Mouse (Mus musculus) cerebellum, adult (tissue): ENCODE measurements around the gene Ifi27.
A peak's percentile ranks its signal among the peaks of the same experiment; 100 is the strongest.
"Not testable (repeated sequence)": the region's sequence is repeated elsewhere in the genome, so short reads cannot be mapped to it uniquely, and the experiment has no call there.

Experiments
- ATAC-seq: cut with Nextera tagmentation; 2 replicates; pipeline ENCODE4 v1.9.2; 2017; ENCODE audit warnings: mild to moderate bottlenecking, moderate library complexity, mixed read lengths; ENCODE audit not compliant: insufficient number of reproducible peaks, low FRiP score, low TSS enrichment

Gene Ifi27

GRCm38 (mm10) chr12:103433986-103434731 lies at the start of gene Ifi27:
Gene Ifi27 (plus strand): TSS chr12:103434211.
- no peak for ATAC-seq

DNA sequence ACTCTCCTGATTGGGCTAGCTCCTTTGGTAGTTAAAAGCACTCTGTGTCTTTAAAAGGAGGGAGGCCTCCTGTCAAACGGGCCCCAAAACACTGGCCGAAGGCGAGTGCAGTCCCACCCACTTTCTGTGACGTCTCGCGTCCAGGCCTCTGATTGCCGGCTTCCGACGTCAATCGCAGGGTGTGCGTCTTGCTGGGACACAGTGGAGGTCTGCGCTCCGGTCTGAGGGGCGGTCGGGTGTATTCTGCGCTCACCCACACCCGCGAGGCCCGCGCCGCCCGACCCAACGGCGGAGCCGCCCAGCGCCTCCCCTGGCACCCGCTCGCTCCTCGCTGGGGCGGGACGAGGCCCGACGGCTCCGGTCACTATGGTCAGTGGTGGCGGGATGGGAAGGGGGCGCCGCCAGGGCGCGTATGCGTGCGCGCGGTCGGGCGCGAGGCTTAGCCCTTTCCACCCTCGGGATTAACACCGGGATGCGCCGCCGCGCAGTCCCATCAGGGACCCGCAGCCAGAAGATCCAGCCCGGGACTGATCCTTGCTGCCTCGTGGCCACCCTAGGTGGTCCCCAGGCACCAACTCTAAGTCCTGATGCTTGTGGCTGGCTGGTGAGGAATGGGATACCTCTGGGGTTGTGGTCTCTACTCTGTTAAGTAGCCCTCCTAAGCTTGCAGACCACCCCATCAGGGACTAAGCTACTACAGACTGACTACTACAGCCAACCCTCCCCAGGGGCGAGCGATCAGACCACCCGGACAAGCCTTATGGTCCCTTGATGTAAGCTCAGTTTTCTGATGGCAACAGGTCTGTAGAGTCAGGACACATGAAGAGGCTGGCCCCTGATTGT lies 45.3 kb upstream of the Ifi27 start, which contains the start of gene Otub2:
Gene Otub2 (plus strand): TSS at position 178 of the 843 bp plus-strand sequence.
- peak; percentile 96 for ATAC-seq

GRCm38 (mm10) chr12:103389348-103389727 lies 44.7 kb upstream of the Ifi27 start:
- no peak for ATAC-seq

GRCm38 (mm10) chr12:103389982-103390381 lies 44.0 kb upstream of the Ifi27 start:
- no peak for ATAC-seq

DNA sequence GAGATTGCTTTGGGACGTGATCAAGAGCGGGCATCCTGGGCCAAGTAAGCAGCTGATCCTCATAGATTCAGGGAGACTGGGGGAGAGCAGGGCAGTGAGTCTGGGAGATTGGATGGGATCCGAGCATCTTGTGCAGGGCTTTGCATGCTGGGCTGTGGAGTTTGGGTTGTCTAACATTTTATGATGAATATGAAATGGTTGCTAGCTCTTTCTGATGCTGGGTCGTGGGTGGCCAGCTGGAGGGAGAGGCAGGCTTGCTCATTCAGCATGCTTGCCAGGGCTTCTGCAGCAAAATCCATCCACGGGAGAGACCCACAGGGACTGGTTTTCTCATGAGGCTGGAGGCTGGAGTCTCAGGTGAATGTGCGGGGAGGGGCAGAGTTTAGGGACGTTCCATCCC lies 42.9 kb upstream of the Ifi27 start:
- no peak for ATAC-seq

DNA sequence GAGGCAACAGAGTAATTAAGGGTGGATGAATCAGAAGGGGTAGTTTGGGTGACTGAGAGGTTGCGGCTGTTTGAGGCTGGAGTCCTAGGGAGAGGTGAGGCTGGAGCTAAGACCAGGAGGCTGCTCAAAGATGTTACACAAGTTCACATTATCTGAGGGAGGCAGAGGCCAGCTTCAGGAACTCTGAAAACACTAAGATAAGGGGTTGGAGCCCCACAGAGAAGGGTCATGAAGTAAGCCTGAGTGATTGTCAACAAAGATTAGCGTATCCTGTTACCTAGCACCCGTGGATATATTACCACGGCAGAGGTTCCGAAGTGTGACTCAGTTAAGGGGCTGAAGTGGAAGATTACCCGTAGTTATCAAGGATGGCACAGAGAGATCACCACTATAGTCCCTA lies 40.5 kb upstream of the Ifi27 start:
- ATAC-seq: no peak

DNA sequence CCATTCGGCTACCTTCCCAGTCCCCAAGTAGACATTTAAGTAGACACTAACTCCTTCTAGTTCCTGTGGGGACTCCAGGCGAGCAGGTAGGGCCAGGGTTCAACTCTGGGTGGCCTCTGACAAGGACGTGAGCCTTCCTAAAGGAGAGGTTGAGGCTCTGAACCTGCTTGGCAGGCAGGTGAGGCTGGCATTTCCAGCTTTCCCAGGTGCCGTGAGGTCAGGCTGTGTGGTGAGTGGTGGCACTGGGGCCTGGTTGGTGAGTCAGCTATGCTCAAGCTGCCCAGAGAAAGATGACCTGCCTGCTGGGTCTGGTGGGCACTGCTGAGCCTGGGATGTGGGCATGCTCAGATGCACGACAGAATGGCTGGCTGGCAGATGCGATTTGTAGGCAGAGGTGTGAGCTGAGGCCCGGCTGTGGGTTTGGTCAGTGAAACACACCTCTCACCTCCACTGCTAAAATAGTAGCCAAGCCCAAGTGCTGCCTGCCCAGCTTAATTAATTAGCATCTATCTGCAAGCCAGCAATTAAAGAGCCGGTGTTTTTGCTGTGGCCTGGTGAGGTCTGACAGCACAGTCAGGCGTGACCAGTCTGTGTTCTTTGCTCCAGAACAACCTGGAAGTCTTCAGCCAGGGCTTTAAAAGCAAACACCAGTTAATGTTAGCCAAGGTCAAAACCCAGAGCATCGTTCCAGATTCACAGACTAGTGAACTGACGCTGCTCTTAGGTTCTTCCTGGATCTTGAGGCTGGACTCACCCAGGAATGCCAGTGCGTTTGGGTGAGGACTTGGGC lies 38.3 kb upstream of the Ifi27 start:
- no peak for ATAC-seq

DNA sequence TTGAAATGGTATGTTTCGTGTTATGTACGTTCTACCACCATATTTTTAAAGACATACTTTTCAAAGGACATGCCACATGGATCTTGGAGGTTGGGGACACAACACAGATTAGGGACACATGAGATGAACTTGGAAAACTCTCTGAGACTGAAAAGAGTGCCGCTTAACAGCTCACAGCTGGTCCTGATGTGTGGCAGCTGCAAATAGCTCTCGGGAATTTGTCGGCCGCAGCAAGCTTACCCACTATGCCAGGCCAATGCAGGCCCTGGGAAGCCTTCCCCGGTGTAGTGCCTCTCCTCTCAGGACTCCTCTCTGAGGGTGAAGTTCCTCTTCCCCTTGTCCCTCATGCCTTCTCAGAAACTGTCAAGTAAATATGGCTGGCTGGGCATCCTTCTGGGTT lies 37.3 kb upstream of the Ifi27 start:
- no peak for ATAC-seq

- no peak for ATAC-seq
These were observed 29.9 kb upstream of the Ifi27 start for GRCm38 (mm10) chr12:103404131-103404530.

- ATAC-seq: no peak
These were observed 26.3 kb upstream of the Ifi27 start, which contains the start of gene 9330161L09Rik for GRCm38 (mm10) chr12:103407720-103408119. Gene 9330161L09Rik (minus strand): TSS chr12:103407820.

GRCm38 (mm10) chr12:103408144-103408543 lies 25.9 kb upstream of the Ifi27 start:
- 0 out of 2 replicates have a peak, but pooled peaks have one; percentile 45 for ATAC-seq

DNA sequence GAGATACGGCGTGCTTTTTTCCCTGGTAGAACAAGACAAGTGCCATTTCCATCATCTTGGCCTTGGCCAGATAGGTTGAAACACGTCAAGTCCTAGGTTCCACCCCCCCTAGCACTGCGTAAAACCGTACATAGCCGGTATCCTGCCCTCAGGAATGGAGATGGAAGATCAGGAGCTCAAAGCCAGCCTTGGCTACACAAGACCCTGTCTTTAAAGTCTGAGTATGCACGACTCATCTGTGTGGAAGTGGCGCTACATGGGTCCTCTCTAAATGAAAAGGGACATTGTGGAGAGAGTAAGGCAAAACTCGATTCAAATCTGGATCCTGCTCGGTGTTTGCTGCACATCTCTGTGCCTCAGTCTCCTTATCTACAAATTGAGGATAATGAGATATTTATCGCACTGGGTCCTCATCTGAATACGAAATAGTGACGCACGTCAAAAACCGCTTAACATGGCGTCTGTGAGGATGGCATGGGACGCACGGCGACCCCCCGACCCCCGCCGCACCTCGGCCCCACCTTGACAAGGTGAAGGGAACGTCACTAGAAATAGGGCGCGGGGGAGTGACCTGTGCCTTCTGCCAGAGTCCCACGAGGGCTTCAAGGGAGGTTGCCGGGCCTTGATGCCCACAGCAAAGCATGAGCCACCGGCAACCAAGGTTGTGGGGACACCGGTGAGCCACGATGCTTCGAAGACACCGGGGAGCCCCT lies 8.8 kb upstream of the Ifi27 start:
- ATAC-seq: no peak

GRCm38 (mm10) chr12:103425729-103426470 lies 8.1 kb upstream of the Ifi27 start, which contains the start of gene Ddx24:
Gene Ddx24 (minus strand): TSS chr12:103425830.
- ATAC-seq: peak; percentile 99

GRCm38 (mm10) chr12:103426710-103427109 lies 7.3 kb upstream of the Ifi27 start:
- ATAC-seq: no peak

DNA sequence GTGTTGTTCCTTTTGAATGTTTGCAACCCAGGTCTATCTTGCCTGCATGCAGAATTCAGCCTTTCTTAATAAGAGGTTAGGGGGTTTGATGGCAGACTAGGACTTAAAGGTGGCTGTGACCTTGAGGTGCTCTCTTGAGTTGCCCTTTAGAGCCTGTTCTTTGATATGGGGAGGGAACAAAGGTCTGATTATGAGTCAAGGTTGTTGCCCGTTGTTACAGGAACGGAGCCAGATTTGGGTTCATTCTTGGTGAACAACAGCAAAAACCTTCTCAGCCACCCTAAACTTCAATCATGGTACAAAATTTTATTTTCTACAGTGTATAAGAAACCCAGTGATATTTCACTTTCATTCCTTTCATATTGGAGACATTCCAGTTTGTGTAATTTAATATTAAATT lies 581 bp upstream of the Ifi27 start:
- ATAC-seq: no peak

DNA sequence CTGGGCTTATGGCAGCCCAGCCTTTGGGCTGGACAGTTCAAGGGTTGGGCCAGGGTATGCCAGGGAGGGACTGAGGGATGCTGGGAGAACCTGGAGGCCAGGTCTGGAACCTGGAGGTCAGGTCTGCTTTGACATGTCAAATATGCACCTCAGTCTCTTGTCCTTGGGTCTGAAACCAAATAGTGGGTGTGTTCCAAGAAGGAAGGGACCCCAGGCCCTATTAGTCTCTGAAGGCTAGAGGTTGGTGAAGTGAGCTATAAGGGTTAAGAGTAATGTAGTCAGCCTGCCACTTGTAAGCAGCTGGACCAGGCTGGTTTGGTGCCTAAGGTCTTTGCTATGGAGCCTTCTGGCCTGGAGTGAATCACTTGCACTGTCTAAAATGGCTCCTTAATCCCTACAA lies 850 bp downstream of the Ifi27 start:
- ATAC-seq: no peak

- no peak for ATAC-seq
These were observed 3.6 kb downstream of the Ifi27 start for GRCm38 (mm10) chr12:103437601-103438000.

- ATAC-seq: no peak
These were observed 9.5 kb downstream of the Ifi27 start, which contains the start of gene Ifi27l2a for GRCm38 (mm10) chr12:103443524-103443923. Gene Ifi27l2a (minus strand): TSS chr12:103443680.

DNA sequence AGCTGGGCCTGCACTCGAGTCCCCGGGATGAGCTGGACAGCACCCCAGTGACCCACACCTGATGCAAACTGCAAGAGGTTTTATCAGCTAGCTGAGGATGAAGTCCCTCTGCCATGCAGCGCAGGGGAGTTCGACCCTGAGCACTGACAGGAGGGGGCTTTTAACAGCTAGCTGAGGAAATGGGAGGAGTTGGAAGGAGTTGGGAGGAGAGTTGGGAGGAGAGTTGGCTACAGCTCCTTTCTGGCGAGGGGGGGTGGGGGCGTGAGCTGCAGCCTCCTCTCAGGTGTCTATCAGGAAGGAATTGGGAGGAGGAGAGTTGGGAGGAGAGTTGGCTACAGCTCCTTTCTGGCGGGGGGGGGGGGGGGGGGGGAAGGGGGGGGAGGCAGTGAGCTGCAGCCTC lies 10.2 kb downstream of the Ifi27 start:
- not testable (repeated sequence) for ATAC-seq
